Mouse (Mus musculus): ENCODE data around the gene Olfr1163. TPM values are rescaled to one million over a fixed set of nuclear protein-coding genes. Genes with fewer than 3 reads are reported as not detected.

Gene Olfr1163
- polyA plus RNA-seq (2015; fragmentation: Illumina TruSeq; extraction: RNeasy Lipid Tissue Mini Kit (QIAGEN cat#74804); ENCODE audit: low read depth, low replicate concordance): not detected

DNA sequence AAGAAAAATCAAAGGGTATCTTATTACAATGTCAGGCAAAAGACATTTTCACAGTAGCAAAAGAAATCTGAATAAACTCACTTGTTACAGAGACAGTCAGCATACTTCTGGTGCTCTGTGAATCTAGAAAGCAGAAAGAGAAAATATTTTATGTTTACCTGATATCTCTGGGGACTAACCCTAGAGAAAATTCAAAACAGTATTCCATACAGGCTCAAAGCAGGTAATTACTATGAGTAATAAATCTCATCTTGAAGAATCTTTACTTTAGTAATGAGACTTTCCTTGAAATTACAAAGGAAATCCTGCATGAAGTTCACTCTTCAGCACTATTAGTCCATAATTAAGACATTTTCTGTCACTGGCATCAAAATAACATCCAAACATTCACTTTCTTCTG lies at the start of gene Olfr1163:
Olfr1163 (minus strand) TSS at position 101 of the 400 bp plus-strand sequence.

GRCm38 (mm10) chr2:88093866-88094265 lies 22.2 kb upstream of the Olfr1163 start, which contains the start of gene Olfr1164:
TSS of gene Olfr1164 (minus strand) at chr2:88093966.

DNA sequence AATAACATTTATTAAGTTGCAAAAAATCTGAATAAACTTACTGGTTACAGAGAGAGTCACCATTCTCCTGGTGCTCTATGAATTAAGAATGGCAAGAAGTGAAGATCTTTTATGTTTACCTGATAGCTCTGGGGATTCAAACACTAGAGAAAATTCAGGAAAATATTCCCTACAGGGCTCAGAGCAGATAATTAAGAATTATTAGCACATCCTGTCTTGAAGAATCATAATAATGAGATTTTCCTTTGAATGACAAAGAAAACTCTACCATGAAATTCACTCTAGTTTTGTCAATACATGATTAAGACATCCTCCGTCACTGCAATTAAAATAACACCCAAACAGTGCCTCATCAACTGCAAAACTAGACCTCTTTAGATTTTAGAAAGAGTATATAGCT lies 20.6 kb downstream of the Olfr1163 start, which contains the start of gene Olfr1162:
Olfr1162 (minus strand) TSS at position 101 of the 400 bp plus-strand sequence.

GRCm38 (mm10) chr2:88037599-88037998 lies 34.0 kb downstream of the Olfr1163 start, which contains the start of gene Olfr73:
TSS of gene Olfr73 (minus strand) at chr2:88037699.

DNA sequence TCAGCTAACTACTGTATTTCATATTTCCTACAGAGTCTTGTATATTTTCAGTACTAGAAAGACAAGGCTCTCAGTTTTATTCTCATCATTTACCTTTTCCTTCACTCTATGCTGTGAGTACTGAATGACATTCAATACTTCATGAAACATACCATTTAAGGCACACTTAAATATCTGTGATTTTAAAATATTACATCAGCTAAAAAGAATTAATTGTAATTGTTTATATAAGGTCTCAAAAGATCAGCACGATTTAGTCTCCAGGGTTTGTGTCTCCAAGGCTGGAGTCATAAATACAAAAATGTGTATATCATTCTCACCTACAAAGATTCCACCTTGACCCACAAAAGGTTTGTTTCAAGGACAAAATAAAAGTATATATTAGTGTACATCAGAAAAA lies 49.2 kb downstream of the Olfr1163 start, which contains the start of gene Olfr1161:
Olfr1161 (plus strand) TSS at position 301 of the 400 bp plus-strand sequence.

Other genes with a start within 250 kb of the Olfr1163 start
- not detected for gene Olfr1148, start 241.3 kb downstream of the Olfr1163 start, polyA plus RNA-seq (2015; fragmentation: Illumina TruSeq; extraction: RNeasy Lipid Tissue Mini Kit (QIAGEN cat#74804); ENCODE audit: low read depth, low replicate concordance)
- gene Olfr1150-ps1, start 227.8 kb downstream of the Olfr1163 start, polyA plus RNA-seq (2015; fragmentation: Illumina TruSeq; extraction: RNeasy Lipid Tissue Mini Kit (QIAGEN cat#74804); ENCODE audit: low read depth, low replicate concordance): not detected
- gene Olfr1151, start 216.0 kb downstream of the Olfr1163 start, polyA plus RNA-seq (2015; fragmentation: Illumina TruSeq; extraction: RNeasy Lipid Tissue Mini Kit (QIAGEN cat#74804); ENCODE audit: low read depth, low replicate concordance): not detected
- not detected for gene Olfr1152, start 205.3 kb downstream of the Olfr1163 start, polyA plus RNA-seq (2015; fragmentation: Illumina TruSeq; extraction: RNeasy Lipid Tissue Mini Kit (QIAGEN cat#74804); ENCODE audit: low read depth, low replicate concordance)
- gene Olfr1153, start 176.9 kb downstream of the Olfr1163 start, polyA plus RNA-seq (2015; fragmentation: Illumina TruSeq; extraction: RNeasy Lipid Tissue Mini Kit (QIAGEN cat#74804); ENCODE audit: low read depth, low replicate concordance): not detected
- gene Olfr1154, start 166.7 kb downstream of the Olfr1163 start, polyA plus RNA-seq (2015; fragmentation: Illumina TruSeq; extraction: RNeasy Lipid Tissue Mini Kit (QIAGEN cat#74804); ENCODE audit: low read depth, low replicate concordance): not detected
- gene Olfr1155, start 126.7 kb downstream of the Olfr1163 start, polyA plus RNA-seq (2015; fragmentation: Illumina TruSeq; extraction: RNeasy Lipid Tissue Mini Kit (QIAGEN cat#74804); ENCODE audit: low read depth, low replicate concordance): not detected
- gene Olfr1156, start 118.7 kb downstream of the Olfr1163 start, polyA plus RNA-seq (2015; fragmentation: Illumina TruSeq; extraction: RNeasy Lipid Tissue Mini Kit (QIAGEN cat#74804); ENCODE audit: low read depth, low replicate concordance): not detected
- not detected for gene Olfr1157, start 103.5 kb downstream of the Olfr1163 start, polyA plus RNA-seq (2015; fragmentation: Illumina TruSeq; extraction: RNeasy Lipid Tissue Mini Kit (QIAGEN cat#74804); ENCODE audit: low read depth, low replicate concordance)
- gene Olfr74, start 97.2 kb downstream of the Olfr1163 start, polyA plus RNA-seq (2015; fragmentation: Illumina TruSeq; extraction: RNeasy Lipid Tissue Mini Kit (QIAGEN cat#74804); ENCODE audit: low read depth, low replicate concordance): not detected
- not detected for gene Olfr1158, start 81.7 kb downstream of the Olfr1163 start, polyA plus RNA-seq (2015; fragmentation: Illumina TruSeq; extraction: RNeasy Lipid Tissue Mini Kit (QIAGEN cat#74804); ENCODE audit: low read depth, low replicate concordance)
- gene Olfr1160, start 63.6 kb downstream of the Olfr1163 start, polyA plus RNA-seq (2015; fragmentation: Illumina TruSeq; extraction: RNeasy Lipid Tissue Mini Kit (QIAGEN cat#74804); ENCODE audit: low read depth, low replicate concordance): not detected
- not detected for gene Olfr1161, start 49.1 kb downstream of the Olfr1163 start, polyA plus RNA-seq (2015; fragmentation: Illumina TruSeq; extraction: RNeasy Lipid Tissue Mini Kit (QIAGEN cat#74804); ENCODE audit: low read depth, low replicate concordance)
- gene Olfr73, start 34.1 kb downstream of the Olfr1163 start, polyA plus RNA-seq (2015; fragmentation: Illumina TruSeq; extraction: RNeasy Lipid Tissue Mini Kit (QIAGEN cat#74804); ENCODE audit: low read depth, low replicate concordance): not detected
- not detected for gene Olfr1162, start 20.7 kb downstream of the Olfr1163 start, polyA plus RNA-seq (2015; fragmentation: Illumina TruSeq; extraction: RNeasy Lipid Tissue Mini Kit (QIAGEN cat#74804); ENCODE audit: low read depth, low replicate concordance)
- not detected for gene Olfr1164, start 22.1 kb upstream of the Olfr1163 start, polyA plus RNA-seq (2015; fragmentation: Illumina TruSeq; extraction: RNeasy Lipid Tissue Mini Kit (QIAGEN cat#74804); ENCODE audit: low read depth, low replicate concordance)
- not detected for gene Olfr1166, start 56.4 kb upstream of the Olfr1163 start, polyA plus RNA-seq (2015; fragmentation: Illumina TruSeq; extraction: RNeasy Lipid Tissue Mini Kit (QIAGEN cat#74804); ENCODE audit: low read depth, low replicate concordance)
- gene Olfr1167, start 83.4 kb upstream of the Olfr1163 start, polyA plus RNA-seq (2015; fragmentation: Illumina TruSeq; extraction: RNeasy Lipid Tissue Mini Kit (QIAGEN cat#74804); ENCODE audit: low read depth, low replicate concordance): not detected
- not detected for gene Olfr1168, start 110.0 kb upstream of the Olfr1163 start, polyA plus RNA-seq (2015; fragmentation: Illumina TruSeq; extraction: RNeasy Lipid Tissue Mini Kit (QIAGEN cat#74804); ENCODE audit: low read depth, low replicate concordance)
- gene Olfr1170, start 156.5 kb upstream of the Olfr1163 start, polyA plus RNA-seq (2015; fragmentation: Illumina TruSeq; extraction: RNeasy Lipid Tissue Mini Kit (QIAGEN cat#74804); ENCODE audit: low read depth, low replicate concordance): not detected
- not detected for gene Olfr1173, start 208.0 kb upstream of the Olfr1163 start, polyA plus RNA-seq (2015; fragmentation: Illumina TruSeq; extraction: RNeasy Lipid Tissue Mini Kit (QIAGEN cat#74804); ENCODE audit: low read depth, low replicate concordance)
- not detected for gene Olfr1174-ps, start 243.3 kb upstream of the Olfr1163 start, polyA plus RNA-seq (2015; fragmentation: Illumina TruSeq; extraction: RNeasy Lipid Tissue Mini Kit (QIAGEN cat#74804); ENCODE audit: low read depth, low replicate concordance)

All from brain, adult 10 weeks (tissue).